Mouse (Mus musculus) forelimb bud, embryonic 11.5 days (tissue): ENCODE measurements around the gene Ugt1a6b.
A peak's percentile ranks its signal among the peaks of the same experiment; 100 is the strongest.

Experiments used
- DNase-seq: peaks from one replicate; pipeline ENCODE4 v3.0.0-alpha.2; 2012; ENCODE audit warnings: low read depth, low spot score

Gene Ugt1a6b

DNA sequence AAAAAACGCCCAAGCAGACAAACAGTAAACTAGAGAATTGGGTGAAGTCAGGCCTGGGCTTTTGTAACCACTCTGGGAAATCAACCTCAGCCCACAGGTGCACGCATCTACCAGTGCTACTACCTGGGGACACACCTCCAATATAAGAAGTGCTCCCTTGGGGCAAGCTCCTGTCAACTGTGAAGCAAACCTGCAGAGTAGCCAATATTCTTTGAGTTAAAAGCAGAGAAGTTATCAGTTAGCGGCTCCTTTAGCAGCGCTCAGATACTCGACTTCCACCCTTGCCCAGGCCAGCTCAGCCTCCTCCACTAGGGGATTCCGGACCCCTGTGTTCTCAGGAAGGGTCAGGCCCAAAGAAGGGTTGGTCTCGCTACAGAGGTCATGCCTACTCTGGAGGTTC lies 158.7 kb downstream of the Ugt1a6b start:
- DNase-seq: no peak

DNA sequence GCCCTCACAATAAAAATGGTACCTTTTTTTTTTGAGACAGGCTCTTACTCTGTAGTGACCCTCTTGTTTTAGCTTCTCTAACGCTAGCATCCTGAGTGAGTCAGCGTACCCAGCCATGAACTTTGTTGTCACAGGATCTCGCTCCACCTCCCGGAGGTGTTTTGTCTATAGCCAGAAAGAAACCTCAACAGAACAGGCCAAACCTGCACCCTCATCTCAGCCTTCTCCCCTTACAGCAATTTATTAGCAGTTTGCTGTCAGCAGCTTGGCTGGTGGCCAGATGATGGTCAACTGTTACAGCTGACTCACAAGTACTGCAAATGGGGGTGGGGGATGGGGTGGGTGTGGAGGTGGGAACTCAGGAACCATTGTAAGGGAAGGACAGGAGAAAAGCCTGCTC lies 159.2 kb downstream of the Ugt1a6b start:
- peak; percentile 51 for DNase-seq

GRCm38 (mm10) chr1:88262961-88263360 lies 159.9 kb downstream of the Ugt1a6b start:
- no peak for DNase-seq

GRCm38 (mm10) chr1:88263778-88264177 lies 160.7 kb downstream of the Ugt1a6b start:
- no peak for DNase-seq

GRCm38 (mm10) chr1:88264237-88264868 lies 161.3 kb downstream of the Ugt1a6b start:
- no peak for DNase-seq

DNA sequence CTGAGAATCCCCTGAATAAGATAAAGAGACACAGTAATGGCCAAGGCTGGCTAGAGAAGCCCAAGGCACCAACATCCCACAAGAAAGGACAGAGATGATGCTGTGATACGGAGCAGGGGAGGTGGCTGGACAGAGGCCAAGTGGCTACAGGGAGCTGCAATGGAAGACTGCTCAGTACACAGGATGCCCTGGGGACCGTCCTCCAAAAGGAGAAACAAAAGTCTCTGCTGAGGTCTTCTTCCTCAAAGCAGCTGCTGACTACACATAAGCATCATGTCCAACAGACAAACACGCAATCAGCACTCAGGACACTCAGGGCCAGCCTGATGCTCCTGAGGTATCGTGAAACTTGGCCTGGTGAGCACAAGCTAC lies 161.8 kb downstream of the Ugt1a6b start:
- DNase-seq: no peak

GRCm38 (mm10) chr1:88266123-88266522 lies 163.1 kb downstream of the Ugt1a6b start:
- no peak for DNase-seq

DNA sequence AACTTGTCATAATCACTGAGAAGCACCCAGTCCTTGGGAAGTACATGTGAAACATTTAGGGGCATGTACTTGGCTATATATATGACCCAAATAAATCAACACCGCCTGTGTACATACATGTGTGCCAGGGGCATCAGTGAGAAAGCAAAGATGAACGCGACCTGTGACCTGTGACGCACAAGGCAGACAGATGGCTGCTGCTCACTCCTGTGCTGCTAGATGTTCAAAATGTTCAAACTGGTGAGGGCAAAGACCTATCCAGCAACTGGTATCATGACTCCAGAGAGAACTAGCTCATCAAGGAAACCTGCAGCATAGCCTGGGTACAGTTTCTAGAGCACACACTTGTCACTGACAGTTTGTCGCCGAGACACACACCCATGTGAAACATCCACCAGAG lies 164.4 kb downstream of the Ugt1a6b start:
- DNase-seq: no peak

GRCm38 (mm10) chr1:88268070-88268469 lies 165.0 kb downstream of the Ugt1a6b start:
- no peak for DNase-seq
